Mouse (Mus musculus): Measurements from ENCODE around the gene Cntn4. TPM values are rescaled to one million over a fixed set of nuclear protein-coding genes. Genes with fewer than 3 reads are reported as not detected.
A peak's percentile ranks its signal among the peaks of the same experiment; 100 is the strongest.

Gene Cntn4
- total RNA-seq, 1 experiment from 2014 or later = not detected

DNA sequence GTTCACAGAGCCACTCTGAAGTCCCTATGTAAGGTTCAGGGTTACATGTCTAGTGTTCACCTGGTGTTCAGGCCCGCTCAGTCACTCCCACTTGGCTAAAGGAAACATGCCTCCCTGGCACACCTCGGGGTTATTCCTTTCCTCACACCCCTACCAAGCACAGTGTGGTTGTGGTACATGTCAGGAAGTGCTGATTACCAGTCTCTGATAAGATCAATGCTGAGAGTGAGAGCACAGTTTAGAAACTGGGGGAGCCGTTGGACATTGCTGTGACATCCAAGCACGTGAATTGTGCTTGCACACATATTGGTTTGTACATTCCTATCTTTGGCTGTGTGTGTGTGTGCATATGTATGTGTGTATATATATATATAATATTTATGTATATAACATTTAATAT, 1055.1 kb downstream of the Cntn4 start:
- no peak for ATAC-seq (ENCODE audit: extremely low read depth, insufficient number of reproducible peaks, low FRiP score, poor library complexity, severe bottlenecking)

DNA sequence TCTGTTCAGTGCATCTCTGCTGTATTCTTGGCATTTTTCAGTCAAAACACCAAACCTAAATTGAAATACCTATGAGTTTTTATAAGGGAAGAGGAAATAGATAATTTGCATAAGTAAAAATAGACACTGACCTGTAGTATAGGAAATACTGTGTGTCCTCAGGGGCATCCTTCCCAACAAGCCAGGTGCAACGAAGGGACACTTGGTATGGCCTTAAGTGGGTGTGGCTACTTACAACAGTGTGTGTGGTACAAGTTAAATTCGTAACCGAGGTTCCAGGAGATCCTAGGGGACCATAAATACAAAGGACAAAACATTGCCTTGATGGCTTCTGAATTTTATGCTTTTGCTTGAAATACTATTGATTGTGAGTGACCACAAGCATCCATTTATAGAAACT, 1060.8 kb downstream of the Cntn4 start:
- ATAC-seq (ENCODE audit: extremely low read depth, insufficient number of reproducible peaks, low FRiP score, poor library complexity, severe bottlenecking) = no peak

DNA sequence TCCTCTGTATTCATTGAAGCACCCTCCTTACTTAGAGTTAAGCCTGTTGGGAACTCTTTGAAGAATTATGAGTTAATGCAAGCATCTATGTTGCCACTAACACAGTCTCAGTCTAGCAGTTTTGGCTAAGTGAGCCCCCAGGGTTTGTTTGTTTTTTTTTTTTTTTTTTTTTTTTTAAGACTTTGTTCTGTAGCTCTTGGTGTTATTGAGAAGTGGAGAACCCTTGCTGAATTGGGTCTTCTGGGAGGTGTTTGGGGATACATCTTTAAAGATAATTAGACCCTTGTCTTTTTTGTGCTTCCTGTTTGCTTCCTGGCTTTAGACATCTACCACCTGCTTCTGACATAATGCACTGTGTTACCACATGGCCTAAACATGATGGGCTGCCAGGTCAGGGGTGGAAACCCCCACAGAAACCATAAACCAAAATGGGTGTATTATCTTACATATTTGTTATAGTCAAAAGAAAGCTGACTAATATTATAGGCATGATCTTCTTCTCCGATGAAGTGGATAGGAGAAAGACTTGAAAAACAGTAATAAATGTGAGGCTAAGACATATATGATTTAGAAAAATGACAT, 1062.9 kb downstream of the Cntn4 start:
- no peak for ATAC-seq (ENCODE audit: extremely low read depth, insufficient number of reproducible peaks, low FRiP score, poor library complexity, severe bottlenecking)

- ATAC-seq (ENCODE audit: extremely low read depth, insufficient number of reproducible peaks, low FRiP score, poor library complexity, severe bottlenecking) = peak; percentile 68; the same call in 1 of the 2 replicates
Observed at GRCm38 (mm10) chr6:106743556-106744233, 1066.2 kb downstream of the Cntn4 start.

GRCm38 (mm10) chr6:106745673-106746394, 1068.4 kb downstream of the Cntn4 start:
- ATAC-seq (ENCODE audit: extremely low read depth, insufficient number of reproducible peaks, low FRiP score, poor library complexity, severe bottlenecking) = no peak

DNA sequence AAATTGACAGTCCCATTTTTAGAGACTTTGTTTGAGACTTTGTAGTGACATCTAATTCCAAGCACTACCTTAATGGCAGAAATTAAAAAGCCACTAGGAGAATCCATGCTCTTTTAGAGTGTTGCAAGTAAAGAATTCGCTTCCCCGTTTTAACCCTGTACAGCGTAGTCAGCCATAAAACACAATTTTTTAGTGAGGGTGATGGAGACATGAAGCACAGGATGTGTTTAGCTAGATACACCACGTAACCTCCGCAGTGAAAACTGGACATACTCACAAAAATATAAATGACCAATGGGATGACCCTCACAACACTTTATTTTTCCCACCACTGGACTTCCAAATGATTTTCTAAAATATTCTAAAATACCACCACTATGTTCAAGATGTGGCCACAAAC, 1069.8 kb downstream of the Cntn4 start:
- no peak for ATAC-seq (ENCODE audit: extremely low read depth, insufficient number of reproducible peaks, low FRiP score, poor library complexity, severe bottlenecking)

GRCm38 (mm10) chr6:106747804-106748203, 1070.3 kb downstream of the Cntn4 start:
- ATAC-seq (ENCODE audit: extremely low read depth, insufficient number of reproducible peaks, low FRiP score, poor library complexity, severe bottlenecking) = no peak
